Mouse (Mus musculus) right cerebral cortex, adult 18-20 months (tissue): Measurements from ENCODE around the gene Gh.

Source experiments
- DNase-seq: peaks from one replicate; pipeline ENCODE4 v3.0.0; 2022; ENCODE audit warnings: mixed read lengths

Gene Gh

DNA sequence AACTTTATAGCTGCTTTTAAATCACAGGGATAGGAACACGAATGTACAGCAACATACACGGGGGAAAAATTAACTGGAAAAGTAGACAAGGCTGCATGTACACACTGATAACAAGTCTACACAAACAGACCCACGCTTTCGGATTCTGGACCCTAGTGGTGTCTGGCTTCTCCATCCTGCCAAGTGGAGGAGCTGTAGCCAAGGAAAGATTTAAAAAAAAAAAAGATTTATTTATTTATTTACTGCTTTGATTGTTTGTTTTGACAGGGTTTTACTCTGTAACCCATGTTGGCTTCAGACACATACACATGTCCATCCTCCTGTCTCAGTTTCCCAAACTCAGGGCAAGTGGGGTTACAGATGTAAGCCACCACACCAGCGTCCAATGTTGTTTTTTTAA lies 5.8 kb upstream of the Gh start:
- DNase-seq = no peak

DNA sequence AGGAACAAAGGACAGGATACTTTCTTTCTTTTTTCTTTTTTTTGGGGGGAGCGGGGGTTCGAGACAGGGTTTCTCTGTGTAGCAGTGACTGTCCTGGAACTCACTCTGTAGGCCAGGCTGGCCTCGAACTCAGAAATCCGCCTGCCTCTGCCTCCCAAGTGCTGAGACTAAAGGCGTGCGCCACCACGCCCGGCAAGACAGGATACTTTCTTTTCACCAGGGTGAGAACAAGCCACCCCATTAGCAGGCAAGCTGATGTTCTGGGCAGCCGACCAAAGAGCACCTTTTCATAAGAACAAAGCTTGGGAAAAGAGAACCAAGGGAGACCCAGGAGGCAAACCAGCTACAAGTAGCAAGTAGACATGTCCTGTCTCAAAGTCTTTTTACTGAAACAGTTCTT lies 5.1 kb upstream of the Gh start:
- no peak for DNase-seq

GRCm38 (mm10) chr11:106306065-106306385 lies 4.4 kb upstream of the Gh start:
- DNase-seq = no peak

DNA sequence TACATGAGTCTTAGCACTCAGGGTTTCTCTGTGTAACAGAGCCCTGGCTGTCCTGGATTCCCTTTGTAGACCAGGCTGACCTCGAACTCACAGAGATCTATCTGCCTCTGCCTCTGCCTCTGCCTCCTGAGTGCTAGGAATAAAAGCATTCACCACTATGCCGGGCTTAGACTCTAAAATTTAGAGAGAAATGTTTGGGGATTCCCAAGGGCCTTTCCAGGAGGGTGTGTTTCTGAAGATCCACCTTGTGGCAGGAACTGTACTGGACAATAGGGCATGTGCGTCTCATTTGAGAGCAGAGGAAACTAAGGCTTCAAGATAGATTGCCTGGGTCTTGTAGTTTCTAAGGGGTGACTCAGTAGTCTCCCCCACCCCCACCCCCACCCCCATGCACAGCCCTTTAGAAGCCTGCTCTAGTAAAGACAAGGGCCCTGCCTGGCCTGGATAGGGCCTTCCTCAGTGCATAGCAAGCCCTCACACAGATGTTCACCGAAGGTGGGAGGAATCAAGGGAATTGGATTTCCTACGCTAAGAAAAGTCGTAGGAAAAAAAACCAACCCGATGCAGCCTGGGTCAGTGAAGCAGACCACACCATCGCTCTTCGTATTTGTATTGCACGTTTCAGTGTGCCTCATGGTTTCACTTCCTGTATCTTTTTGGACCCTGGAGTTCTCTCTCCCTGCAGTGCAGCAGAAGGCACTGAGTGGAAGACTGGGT lies 3.8 kb upstream of the Gh start:
- DNase-seq = no peak

DNA sequence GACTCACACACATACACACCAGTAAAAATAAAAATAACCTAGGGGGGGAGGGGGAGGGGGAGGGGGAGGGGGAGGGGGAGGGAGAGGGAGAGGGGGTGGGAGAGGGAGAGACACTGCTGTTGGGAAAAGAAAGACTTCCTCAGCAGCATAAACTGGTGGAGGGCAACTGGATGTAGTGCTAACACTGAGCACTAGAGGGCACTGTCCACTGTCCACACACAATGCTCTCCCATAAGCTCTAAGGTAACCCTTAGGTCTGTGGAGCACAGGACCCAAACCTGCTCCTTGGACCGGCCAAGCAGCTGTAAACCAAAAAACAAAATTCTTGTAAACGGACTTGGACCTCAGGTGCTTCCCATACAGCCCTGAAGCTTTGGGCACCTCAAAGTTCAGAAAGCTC lies 969 bp upstream of the Gh start:
- peak; percentile 12 for DNase-seq

- no peak for DNase-seq
Measured at GRCm38 (mm10) chr11:106291861-106292260, 9.8 kb downstream of the Gh start.

GRCm38 (mm10) chr11:106290376-106290775 lies 11.3 kb downstream of the Gh start:
- no peak for DNase-seq

- DNase-seq = no peak
Measured at GRCm38 (mm10) chr11:106289369-106289768, 12.3 kb downstream of the Gh start.

- no peak for DNase-seq
Measured at GRCm38 (mm10) chr11:106286987-106287386, 14.7 kb downstream of the Gh start.

DNA sequence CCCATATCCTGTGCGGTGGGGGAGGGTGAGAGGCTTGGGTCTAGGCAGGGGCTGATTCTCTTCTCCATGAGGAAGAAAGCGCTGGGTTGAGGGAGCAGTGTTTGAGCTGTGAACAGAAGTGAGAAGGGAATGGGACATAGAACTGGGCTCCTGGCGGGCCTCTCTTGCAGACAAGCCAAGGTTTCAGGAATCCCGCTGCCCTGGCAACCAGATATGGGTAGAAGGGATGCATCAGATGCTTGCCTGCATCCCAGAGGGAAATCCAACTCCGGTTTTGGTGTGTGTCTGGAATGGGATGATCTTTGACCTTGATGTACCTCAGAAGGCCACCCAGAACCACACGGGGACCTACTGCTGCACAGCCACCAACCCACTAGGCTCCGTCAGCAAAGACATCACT lies 15.5 kb downstream of the Gh start:
- no peak for DNase-seq

GRCm38 (mm10) chr11:106284126-106284525 lies 17.5 kb downstream of the Gh start:
- no peak for DNase-seq

DNA sequence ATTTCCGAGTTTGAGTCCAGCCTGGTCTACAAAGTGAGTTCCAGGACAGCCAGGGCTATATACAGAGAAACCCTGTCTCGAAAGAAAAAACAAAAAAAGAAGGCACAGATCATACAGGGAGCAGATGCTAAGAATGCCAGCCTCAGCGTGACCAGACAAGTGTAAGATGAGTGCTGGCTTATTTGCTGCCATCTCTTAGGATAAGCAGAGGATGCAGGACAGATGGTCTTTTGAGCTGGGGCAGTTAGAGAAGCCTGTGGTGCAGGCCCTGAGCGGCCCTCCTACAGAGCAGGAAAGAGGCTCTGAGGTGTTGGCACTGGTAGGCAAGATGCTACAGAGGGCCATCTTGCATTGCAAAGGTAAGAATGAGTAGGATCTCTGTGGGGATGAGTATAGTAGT lies 18.3 kb downstream of the Gh start:
- DNase-seq = no peak

- no peak for DNase-seq
Measured at GRCm38 (mm10) chr11:106282452-106282851, 19.2 kb downstream of the Gh start.

GRCm38 (mm10) chr11:106276454-106276853 lies 25.2 kb downstream of the Gh start, which contains the start of gene Tcam1:
Gene Tcam1, plus strand, starts transcription at chr11:106276672.
- peak; percentile 92 for DNase-seq

DNA sequence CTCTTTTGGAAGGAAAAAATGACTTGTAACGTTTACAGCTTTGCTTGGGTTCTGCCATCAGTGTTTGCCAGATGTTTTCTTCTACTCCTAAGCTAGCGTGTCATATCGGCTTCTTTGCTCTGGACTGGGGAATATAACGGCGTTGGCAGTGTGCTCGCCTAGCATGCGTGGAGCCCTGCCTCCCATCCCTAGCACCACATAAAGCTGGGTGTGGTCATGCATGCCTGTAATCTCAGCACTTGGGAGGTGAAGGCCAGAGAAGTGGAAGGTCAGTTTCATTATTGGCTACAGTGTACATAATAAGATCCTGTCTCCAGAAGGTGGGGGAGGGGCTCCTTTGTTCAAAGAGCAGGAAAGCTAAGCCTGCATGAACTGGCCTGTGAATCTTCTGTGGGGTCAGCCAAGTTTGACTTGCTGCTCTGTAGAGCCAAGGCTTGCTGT lies 26.7 kb downstream of the Gh start:
- no peak for DNase-seq

DNA sequence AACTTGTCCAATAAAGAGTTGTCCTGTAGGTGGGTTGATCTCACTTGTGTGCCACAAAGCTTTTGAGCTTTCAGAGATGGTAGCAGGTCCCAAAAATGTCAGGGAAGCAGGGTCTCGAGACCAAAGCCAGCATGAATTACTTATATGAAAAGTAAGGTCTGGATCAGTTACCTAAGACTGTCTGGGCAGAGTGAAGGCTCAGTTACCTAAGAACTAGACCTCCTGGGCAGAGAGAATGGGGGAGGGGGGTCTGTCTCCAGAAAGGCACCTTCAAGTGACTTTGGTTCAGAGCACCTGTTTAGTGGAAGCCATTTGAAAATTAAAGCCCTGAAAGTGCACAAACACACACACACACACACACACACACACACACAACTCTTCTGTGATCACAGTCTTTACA lies 27.3 kb downstream of the Gh start:
- DNase-seq = no peak

GRCm38 (mm10) chr11:106273811-106274210 lies 27.9 kb downstream of the Gh start:
- no peak for DNase-seq

GRCm38 (mm10) chr11:106273311-106273684 lies 28.4 kb downstream of the Gh start:
- DNase-seq = no peak

GRCm38 (mm10) chr11:106272644-106273310 lies 28.9 kb downstream of the Gh start, which contains the start of gene Smarcd2:
Gene Smarcd2, minus strand, starts transcription at chr11:106272972.
- peak; percentile 100 for DNase-seq

GRCm38 (mm10) chr11:106271794-106272643 lies 29.6 kb downstream of the Gh start:
- no peak for DNase-seq

- DNase-seq = no peak
Measured at GRCm38 (mm10) chr11:106271131-106271793, 30.4 kb downstream of the Gh start.

- DNase-seq = no peak
Measured at GRCm38 (mm10) chr11:106269060-106269431, 32.6 kb downstream of the Gh start.
